Mouse (Mus musculus): ENCODE measurements at regions not wholly inside any gene's neighbourhood (a gene's known extent, or its start where the extent isn't known, plus 50 kb on each side); places are given as distances from the start of the nearest gene placed in this dataset.
"Not testable (repeated sequence)": the region's sequence is repeated elsewhere in the genome, so short reads cannot be mapped to it uniquely, and the experiment has no call there.

DNA sequence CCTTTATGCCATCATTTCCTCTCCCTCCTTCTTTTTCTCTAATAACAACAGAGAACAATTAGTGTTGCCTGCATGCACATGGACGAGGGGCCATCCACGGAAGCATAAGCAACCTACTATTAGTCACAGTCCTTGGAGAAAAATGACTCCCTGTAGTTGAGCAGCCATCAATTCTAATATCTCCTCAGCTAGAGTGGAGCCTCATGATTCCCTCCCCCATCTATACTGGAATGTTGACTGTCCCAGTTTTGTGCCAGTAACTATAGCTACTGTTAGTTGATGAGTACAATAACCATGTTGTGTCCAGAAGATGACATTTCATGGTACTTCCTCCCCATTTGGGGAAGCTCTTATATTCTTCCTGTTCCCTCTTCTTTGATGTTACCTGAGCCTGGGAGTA, 64.3 kb upstream of the Rtn4 start:
- DNase-seq (ENCODE audit: low spot score in 2 of 2): no peak

GRCm38 (mm10) chr11:29632486-29632885, 60.3 kb upstream of the Rtn4 start:
- DNase-seq (ENCODE audit: low spot score in 2 of 2): no peak

- not testable (repeated sequence) for DNase-seq (ENCODE audit: low spot score in 2 of 2)
These were observed 59.5 kb upstream of the Rtn4 start for GRCm38 (mm10) chr11:29633288-29633687.

DNA sequence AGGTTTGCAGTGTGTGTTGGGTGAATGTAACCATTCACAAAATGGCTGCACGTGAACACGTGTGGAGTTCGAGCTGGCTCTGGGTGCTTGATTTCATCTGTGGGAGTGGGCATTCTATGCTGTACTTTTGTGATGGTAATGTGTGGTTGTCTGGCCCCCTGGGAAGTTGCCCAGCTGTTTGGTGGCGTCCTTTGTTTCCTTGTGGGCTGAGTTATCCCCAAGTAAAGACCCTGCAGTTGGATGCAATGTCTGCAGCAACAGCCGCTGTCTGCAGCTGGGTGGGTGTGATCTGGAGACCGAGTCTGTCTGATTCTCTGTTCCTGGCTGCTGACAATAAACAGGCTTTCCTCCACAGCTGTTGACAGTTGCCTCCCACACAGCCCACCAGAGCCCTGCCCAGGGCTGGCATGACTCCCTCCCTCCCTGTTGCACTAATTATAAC, 56.0 kb upstream of the Rtn4 start:
- DNase-seq (ENCODE audit: low spot score in 2 of 2): peak; percentile 37 to 54

GRCm38 (mm10) chr11:29638093-29638669, 54.6 kb upstream of the Rtn4 start:
- no peak for DNase-seq (ENCODE audit: low spot score in 2 of 2)

GRCm38 (mm10) chr11:29638861-29639260, 53.9 kb upstream of the Rtn4 start:
- peak in 1 of 2 experiments; percentile 28 for DNase-seq (ENCODE audit: low spot score in 2 of 2)

All from heart, adult 9 months (tissue).